Mouse (Mus musculus) adipose tissue, adult 10 weeks (tissue): ENCODE data around the gene Msgn1. TPM values are rescaled to one million over a fixed set of nuclear protein-coding genes. Genes with fewer than 3 reads are reported as not detected.

Experiments
- polyA plus RNA-seq: library from polyadenylated mRNA; stranded (reverse); fragments of 350-450 nt; fragmentation: Illumina TruSeq; extraction: RNeasy Lipid Tissue Mini Kit (QIAGEN cat#74804); gene quantifications from one replicate; pipeline ENCODE4 v1.2.3, GENCODE M21; 2014; ENCODE audit warnings: low read depth, low replicate concordance

Gene Msgn1
- polyA plus RNA-seq, result not detected

DNA sequence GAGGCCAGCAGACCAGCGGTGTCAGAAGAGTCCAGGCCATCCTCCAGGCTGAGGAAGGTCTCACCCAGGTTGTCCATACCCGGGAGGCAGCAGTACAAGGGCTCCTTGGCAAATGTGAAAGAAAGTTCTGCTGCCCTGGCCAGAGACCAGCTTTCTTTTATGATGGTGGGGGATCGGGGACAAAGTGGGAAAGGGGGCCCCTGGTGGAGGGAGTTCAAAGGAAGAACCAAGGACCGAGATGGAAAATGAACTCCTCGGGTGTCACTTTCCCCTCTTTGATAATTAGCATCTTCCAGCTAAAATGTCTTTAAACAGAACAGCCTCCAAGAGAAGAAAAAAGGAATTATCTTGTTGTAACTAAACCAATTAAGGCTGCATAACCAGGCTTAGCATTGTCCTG is at the start of gene Msgn1:
Gene Msgn1, minus strand, starts transcription at position 101 of the 400 bp plus-strand sequence.

Other genes starting within 250 kb of the Msgn1 start
- gene Kcns3, start 57.9 kb downstream of the Msgn1 start, polyA plus RNA-seq, result 16.5 TPM
- 2.1 TPM for gene Gen1, start 56.8 kb upstream of the Msgn1 start, polyA plus RNA-seq
- gene Smc6, start 56.9 kb upstream of the Msgn1 start, polyA plus RNA-seq, result 28.2 TPM
- gene Vsnl1, start 227.6 kb upstream of the Msgn1 start, polyA plus RNA-seq, result 0.36 TPM
- 0.12 TPM for gene Rad51ap2, start 247.1 kb upstream of the Msgn1 start, polyA plus RNA-seq